Mouse (Mus musculus) MEL-GATA-1-ER (cell line): ENCODE results near the gene Map4k1.

ENCODE experiments used
- DNase-seq: peaks from one replicate; pipeline ENCODE4 v3.0.0-alpha.2; 2012; ENCODE audit warnings: low read depth; ENCODE audit errors: extremely low read depth

The Map4k1 gene

DNA sequence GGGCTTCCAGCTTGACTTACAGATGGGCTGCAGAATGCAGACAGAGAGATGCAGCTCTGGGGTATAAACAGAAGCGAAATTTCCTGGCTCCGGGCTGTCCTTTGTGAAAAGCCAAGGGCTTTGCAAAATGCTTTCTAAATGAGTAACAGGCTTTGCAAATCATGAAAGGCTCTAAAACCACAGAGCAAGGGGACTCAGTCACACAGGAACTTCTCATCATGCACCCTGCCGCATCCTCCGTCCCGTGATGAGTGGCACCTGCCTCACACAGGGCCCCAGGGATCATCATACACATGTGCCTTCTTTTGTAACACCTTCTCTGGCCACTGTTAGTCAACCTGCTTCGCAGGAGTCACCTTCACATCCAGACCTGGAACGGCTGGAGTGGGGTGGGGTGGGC, 43.7 kb downstream of the Map4k1 start:
- DNase-seq: no peak

DNA sequence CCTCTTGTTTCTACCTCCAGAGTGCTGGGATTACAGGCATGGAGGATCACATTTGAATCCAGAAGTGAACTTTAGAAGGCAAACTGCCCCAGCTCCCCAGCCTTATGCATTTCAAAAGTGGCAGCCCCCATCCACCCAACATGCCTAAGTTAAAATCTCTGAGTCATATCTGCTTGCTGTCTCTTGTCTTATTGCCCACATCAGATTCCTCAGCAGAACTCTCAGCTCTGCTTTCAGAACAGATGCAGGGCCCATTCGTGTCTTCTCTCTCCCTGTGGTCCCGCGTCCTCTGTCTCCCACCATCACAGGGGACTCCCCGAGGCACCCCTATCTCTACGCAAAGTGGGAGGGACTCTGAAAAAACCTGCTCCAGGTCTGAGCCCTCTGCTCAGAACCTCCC, 44.3 kb downstream of the Map4k1 start:
- no peak for DNase-seq

DNA sequence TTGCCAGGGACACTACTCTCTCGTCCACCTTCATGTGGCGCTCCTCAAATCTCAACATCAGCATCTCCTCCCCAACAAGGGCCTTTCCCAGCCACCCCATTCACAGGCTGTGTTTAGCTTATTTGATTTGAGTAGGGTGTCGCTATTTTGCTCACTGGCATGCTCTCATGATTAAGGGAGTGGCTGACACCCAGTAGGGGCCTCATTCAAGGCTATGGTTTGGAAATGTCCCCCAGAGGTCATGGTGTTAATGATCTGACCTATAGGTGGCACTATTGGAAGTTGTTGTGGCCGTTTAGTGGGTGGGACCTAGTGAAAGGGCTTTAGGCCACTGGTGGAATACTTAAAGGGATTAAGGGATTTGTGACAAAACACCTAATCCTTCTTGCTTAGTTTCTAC, 45.0 kb downstream of the Map4k1 start:
- DNase-seq: no peak

DNA sequence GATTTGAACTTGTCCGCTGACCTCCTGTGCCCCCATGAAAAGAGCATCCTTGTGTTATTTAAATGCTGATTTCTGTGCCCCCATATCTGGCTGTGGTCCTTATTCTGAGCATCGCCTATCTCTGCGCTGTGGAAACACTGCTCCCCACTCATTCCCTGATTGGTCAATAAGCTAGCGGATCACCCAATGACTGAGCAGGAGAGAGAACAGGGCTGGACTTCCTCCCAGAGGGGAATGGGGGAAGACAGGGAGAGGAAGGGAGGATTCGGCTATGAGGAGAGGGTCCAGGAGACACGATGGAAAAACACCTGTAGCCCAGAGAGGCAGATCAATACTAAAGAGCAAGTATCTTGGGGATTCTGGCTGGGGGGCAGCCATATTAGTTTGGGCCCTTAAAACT, 46.9 kb downstream of the Map4k1 start:
- no peak for DNase-seq

DNA sequence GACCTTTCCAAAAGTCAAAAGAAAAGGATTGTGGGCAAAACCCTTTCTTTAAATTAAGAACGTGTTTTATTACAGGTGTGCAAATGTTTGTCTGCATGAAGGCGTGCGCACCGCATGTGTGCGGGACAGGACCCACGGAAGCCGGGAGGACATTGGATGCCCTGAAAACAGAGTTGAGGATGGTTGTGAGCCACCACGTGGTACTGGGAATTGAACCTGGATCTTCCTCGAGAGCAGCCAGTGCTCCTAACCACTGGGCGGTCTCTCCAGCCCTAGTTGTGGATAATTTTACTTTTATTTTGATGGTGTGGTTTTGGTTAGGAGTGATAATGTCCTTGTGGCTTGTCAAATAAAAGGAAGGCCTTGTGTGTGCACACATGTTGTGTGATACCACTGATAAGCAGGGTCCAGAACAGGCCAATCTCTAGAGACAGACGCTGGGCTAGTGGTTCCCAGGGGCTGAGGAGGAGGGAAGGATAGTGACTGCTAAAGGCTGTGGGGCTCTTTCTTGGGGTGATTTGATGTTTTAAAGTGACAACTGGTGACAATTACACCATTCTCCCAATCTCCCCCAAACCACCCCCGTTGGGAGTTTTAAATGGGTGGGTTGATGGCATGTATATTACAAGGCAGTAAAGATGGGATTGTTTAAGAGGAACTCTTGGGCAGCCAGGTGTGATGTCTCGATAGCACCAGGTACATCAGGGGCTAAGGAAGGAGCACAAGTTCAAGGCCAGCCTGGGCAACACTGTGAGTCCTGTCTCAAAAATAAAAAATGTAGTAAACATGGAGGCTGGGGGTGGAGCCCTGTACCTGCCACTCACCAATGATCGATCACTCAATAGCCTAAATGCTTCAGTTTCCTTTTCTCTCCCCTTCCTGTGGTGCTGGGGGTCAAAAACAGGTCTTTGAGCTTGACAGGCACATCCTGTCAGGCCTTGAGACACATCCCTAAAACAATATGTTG, 48.1 kb downstream of the Map4k1 start:
- peak; percentile 99 for DNase-seq

DNA sequence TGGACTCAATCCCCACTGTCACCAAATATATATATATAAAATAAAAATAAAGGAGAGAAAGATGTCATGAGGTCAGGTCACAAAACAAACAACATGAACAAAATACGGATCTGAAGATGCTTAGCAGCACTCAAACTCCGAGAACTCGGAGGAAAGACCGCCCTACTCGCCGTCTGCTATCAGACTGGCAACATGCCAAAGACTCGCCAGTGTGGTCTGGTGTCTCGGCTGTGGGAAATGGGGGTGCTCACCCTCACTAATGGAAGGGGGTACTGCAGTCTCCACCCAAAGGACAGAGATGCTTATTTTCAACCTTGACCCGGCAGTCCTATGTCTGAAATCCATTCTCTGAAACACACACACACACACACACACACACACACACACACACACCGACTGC, 49.8 kb downstream of the Map4k1 start:
- no peak for DNase-seq

DNA sequence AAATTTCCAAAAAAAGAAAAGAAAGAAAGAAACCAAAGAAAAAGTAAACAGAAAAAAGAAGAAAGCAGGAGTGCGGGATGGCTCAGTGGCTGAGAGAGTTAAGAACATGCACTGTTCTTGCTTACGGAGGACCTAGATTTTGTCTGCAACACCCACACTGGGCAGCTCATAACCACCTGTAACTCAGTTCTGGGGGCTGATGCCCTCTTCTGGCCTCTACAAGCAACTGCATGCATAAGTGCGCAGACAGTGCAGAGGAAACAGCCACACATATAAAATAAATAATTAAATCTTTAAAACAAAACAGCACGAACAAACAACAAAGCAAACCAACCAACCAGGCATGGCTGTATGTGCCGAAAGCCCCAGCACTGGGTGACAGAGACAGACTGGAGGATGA, 50.8 kb downstream of the Map4k1 start:
- peak; percentile 61 for DNase-seq

DNA sequence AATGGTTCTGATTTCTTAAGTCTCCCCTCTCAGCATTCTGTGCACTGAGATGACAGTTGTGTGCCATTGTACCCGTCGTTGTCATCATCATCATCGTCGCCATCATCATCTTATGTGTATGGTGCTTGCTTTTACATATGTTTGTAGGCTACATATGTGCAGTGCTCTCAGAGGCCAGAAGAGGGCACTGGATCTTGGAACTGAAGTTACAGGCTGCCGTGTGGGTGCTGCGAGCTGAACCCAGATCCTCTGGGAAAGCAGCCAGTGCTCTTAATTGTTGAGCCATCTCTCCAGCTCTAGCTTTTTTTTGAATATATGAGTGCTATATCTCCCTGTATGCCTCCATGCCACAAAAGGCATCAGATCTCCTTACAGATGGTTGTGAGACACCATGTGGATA, 55.4 kb downstream of the Map4k1 start:
- DNase-seq: no peak

DNA sequence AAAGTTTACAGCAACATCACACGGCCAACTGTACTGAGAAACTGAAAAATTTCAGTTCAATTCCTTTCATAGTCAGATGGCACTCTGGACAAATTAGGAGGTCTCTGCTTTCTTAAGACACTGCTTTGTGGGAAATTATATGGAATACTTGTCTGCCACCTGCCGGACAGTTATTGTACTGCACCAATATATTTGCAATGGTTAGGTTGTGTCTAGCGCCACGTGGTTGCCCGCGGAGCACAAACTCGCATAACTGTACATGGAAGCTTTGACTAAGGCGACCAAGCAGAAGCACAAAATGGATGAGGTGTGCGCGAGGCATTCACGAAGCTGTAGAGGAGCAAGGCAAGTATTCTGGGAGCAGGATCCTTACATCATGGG, 57.7 kb downstream of the Map4k1 start:
- peak; percentile 95 for DNase-seq

DNA sequence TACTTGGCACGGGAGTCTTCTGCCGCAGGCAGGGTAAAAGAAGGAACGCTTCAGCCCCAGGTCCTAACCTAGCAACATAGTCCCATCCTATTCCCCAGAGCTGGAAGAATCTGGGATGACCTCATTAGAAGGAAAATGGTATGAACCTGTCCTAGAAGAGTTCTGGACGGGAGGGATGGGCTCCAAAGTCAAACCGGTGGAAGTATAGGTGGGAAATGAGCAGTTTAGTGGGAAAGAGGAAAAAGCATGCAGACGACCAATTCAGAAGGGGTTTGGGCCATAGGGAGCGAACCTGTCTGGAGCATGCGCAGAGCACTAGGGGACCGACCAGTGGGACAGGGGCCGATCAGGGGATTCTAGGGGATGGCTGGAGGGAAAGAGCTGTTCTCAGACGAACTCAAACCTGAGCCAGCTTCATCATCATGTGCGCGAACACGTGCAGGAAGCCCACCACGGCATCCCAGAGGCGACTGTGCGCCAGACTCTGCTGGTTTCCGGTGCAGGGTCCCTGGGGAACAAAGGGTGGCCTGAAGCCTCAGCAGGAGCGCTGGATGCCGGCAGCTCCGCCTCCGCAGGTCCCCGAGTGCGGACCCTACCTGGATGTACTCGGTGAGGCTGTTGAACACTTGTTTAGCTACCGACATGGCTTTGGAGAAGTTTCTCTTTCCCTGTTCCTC, 58.3 kb downstream of the Map4k1 start:
- peak; percentile 48 for DNase-seq

DNA sequence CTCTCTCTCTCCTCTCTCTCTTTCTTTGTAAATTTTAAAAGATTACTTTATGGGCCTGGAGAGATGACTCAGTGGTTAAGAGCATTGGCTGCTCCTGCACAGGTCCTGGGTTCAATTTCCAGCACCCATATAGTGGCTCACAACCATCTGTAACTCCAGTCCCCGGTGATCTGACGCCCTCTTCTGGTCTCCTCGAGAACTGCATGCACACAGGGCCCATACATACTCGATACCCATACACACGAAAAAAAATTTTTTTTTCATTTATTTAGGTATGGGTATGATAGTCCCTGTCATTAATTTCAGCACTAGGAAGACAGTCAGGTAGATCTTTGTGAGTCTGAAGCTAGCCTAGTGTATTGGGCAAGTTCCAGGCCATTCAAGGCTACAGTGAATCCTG, 59.3 kb downstream of the Map4k1 start:
- DNase-seq: no peak

DNA sequence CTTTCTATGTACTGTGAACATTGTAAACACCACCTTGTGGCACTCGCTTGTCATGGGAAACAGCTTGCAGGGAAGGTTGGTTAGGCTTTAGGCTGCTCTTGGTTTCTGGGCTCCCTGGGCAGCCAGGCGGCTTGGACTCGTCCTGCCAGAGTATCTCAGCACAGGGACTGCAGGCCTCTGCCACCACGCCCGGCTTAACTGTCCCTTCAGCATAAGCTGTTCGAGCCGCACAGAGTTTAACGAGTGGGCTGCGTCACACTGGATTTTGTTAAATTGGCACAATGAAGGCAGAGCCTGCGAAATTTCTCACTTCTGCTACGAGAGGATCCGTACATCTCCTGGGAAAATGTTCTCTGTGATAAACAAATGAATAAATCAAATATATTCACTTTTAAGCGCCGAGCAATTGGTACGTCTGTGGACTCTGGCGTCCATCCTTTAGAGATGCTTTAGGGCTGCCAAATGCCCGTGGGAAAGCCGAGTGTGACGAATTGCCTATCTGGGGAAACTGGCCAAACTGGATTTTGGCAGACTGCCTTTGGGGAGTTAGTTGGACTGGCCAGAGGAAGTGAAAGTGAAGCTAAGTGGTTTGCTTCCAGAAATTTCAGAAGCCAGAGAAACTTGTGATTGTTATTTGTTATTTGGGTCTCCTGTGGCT, 61.3 kb downstream of the Map4k1 start:
- no peak for DNase-seq

DNA sequence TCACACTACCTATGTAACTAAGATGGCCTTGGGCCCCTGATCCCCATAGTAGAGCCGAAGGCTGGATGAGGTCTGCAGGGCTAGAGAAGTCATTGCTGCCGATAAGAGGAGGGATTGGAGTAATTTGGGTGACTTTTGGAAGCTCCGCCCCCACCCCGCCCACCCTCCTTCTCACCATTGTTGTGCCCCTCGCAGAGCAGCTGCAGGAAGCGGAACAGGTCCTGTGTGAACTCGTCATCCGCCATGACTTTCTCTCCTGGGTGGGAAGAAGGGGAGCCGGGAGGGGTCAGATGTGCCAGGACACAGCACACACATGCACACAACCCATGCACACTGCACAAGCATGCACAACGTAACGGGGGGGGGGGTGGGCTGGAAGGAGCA, 61.8 kb downstream of the Map4k1 start:
- DNase-seq: no peak

DNA sequence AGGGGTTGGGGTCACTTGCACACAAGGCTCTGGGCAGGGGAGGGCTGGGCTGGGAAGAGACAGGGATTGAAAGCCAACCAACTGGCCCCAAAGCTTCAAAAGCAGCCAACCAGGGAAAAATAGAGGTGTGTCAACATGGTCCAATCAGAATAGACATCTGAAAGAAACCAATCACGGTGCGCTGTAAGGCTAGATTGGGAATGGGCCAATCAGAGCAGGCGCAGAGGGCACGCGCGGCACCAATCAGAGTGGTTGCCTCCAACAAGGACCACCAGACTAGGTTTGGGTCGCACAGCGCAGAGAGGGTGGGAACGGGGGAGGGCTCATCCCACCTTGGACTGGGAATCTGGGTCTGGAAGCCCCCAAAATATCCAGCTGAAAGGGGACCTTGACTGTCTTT, 62.5 kb downstream of the Map4k1 start:
- DNase-seq: no peak

DNA sequence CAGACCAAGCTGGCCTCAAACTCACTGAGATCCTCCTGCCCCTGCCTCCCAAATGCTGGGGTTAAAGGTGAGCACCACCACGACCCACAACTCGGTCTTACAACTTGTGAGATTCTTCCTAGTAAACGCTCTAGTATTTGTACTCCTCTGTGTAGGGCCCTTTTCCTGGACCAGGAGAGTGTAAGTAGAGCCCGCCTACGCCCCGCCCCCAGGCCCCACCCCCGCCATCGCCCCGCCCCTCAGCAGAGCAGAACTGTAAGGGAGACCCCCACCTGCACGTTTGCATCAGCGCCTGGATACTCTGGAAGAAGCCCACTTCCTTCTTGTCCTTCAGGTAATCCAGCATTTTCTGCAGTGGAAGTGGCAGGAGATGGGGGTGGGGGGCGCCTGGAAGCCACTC, 64.7 kb downstream of the Map4k1 start:
- no peak for DNase-seq

DNA sequence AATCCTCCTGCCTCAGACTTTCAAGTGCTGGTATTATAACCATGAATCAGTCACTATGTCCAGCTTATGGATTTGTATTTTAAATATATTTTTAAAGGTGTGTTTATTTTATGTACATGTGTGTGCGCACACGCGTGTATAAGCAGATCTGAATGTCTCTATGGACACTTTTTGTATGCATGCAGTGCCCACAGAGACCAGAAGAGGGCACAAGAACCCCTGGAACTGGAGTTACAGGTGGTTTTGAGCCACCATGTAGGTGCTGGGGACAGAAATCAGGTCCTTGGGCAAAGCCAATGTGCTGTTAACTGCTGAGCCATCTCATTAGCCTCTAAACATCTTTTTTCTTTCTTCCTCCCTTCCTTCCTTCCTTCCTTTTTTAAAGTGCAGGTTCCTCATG, 66.2 kb downstream of the Map4k1 start:
- no peak for DNase-seq

DNA sequence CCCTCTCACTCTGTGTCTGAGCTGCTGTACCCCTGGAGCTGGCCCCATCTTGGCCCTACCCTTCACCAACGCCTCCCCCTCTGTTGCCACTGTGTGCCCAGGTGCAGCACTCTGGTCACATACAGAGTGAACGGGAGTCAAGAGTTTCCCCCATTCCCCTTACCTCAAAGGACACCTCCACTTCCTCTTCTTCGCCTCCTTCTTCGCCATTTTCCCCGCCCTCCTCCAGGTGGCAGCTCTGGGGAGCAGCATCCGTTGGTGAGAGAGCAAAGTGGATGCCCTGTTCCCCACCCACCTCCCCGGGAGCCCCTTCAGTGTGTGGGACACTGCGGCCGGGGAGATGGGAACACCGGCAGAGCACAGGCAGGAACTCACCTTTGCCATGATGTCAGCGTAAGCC, 66.8 kb downstream of the Map4k1 start:
- DNase-seq: no peak

DNA sequence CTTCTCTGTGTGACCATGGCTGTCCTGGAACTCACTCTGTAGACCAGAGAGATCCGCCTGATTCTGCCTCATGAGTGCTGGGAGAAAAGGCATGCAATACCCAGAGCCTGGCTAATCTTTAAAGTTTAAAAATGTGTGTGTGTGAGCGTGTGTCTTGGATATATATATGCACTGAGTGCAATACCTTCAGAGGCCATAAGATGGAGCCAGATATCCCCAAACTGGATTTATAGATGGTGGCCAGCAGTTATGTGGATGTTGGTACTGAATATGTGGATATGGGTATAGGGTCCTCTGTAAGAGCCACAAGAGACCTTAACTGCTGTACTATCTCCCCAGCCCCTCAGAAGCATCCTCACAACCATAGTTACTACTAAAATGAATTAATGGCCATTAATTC, 68.9 kb downstream of the Map4k1 start:
- DNase-seq: no peak

DNA sequence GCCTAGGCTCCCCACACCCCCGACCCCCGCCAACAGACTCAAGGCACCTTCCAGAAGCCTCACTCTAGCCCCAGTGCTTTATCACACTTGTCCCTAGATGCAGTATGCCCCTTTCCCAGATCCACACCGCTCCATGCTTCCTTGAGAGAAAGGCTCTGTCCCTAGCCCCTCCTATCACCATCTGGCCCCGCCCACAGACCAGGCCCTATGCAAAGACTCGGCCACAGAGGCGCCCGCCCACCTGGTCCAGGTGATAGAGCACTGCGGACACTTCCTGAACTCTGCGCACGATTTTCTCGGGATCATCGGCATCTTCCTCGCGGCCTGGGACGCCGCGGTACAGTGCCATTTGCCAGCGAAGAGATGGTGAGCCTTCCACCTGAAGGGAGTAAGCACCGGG, 71.0 kb downstream of the Map4k1 start:
- no peak for DNase-seq
